Mouse (Mus musculus) large intestine, adult 2 months (tissue): Measurements from ENCODE around the gene Olfr448. TPM values are rescaled to one million over a fixed set of nuclear protein-coding genes. Genes with fewer than 3 reads are reported as not detected.
A peak's percentile ranks its signal among the peaks of the same experiment; 100 is the strongest.

Experiments used
- DNase-seq: peaks from one replicate; pipeline ENCODE4 v3.0.0-alpha.2; 2012; ENCODE audit warnings: low read depth, low spot score
- WGBS: fragments of 180-500 bp; shearing (Covaris S2); methylation state at CpG from one replicate; pipeline ENCODE4 v1.1.7; 2018; 5-methylcytosine and 5-hydroxymethylcytosine counted together
- polyA plus RNA-seq: library from polyadenylated mRNA; depleted of rRNA; stranded (reverse); fragments of >200 nt; gene quantifications from 2 replicates; pipeline ENCODE4 v1.2.3, GENCODE M21; 2012; rRNA removed

The Olfr448 gene
- not detected in 2 replicates for polyA plus RNA-seq

- WGBS = 90% methylated on average over 1 of the region's 1 CpGs
- DNase-seq = no peak
These were observed at the start of gene Olfr448 for GRCm38 (mm10) chr6:42890141-42890540. Gene Olfr448 (plus strand): TSS chr6:42890441.

GRCm38 (mm10) chr6:42860222-42860819, 29.9 kb upstream of the Olfr448 start:
- DNase-seq = peak; percentile 21
- WGBS = 6% methylated on average over 4 of the region's 4 CpGs

- DNase-seq = no peak
- WGBS = 86% methylated on average over 3 of the region's 3 CpGs
These were observed 20.5 kb upstream of the Olfr448 start for GRCm38 (mm10) chr6:42869695-42870094.

- no peak for DNase-seq
These were observed 13.9 kb upstream of the Olfr448 start for GRCm38 (mm10) chr6:42876323-42876722.

DNA sequence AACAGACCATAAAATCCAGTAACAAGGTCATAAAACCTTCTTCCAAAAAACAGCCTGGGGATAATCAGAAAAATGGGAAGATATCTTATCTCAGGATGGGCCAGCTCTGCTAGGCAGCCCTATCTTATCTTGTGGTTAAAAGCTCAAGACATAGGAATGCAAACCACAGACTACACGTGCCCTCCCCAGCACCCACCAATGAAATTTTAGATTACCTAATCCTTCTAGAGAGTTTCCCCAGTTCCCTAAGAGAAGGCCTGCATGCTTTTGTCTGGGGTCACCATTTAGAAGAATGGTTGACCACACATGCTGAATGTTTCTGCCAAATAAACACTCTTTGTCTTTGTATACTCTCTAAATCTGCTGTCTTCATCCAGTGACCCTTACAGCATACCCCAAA, 10.1 kb downstream of the Olfr448 start:
- no peak for DNase-seq
- WGBS = 14% methylated on average over 1 of the region's 1 CpGs

DNA sequence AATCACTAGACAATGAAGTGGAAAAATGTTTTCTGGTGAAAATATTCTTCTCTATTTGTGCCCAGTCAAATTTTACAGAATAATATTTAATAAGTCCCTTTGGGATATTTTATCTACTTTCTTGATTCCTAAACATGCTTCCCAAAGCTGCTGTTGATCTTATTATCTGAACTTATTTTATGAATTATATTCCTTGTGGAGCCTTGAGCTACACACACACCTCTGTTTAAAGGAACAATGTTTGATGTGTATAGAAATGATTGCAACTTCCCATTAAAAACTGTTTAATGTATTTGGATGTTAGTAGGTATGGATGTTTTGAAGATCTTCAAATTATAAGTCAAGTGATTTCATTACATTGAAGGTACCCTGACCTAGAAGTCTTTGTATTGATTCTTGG, 18.3 kb downstream of the Olfr448 start, which contains the start of gene Olfr447:
Gene Olfr447, plus strand, starts transcription at position 301 of the 400 bp plus-strand sequence.
- DNase-seq = no peak

- 54% methylated on average over 2 of the region's 2 CpGs for WGBS
These were observed 30.8 kb downstream of the Olfr448 start, which contains the start of gene Olfr446 for GRCm38 (mm10) chr6:42921077-42921476. Gene Olfr446 (plus strand): TSS chr6:42921377.

More at GRCm38 (mm10) chr6:42921077-42921476, 30.8 kb downstream of the Olfr448 start, which contains the start of gene Olfr446:
- DNase-seq = no peak

Other genes starting within 250 kb of the Olfr448 start
- gene Tcaf2, start 245.2 kb upstream of the Olfr448 start, polyA plus RNA-seq = 1.2 and 2.8 TPM in 2 replicates
- gene Tcaf1, start 180.4 kb upstream of the Olfr448 start, polyA plus RNA-seq = 5.1 and 7.0 TPM in 2 replicates
- not detected in 2 replicates for gene Olfr453, start 151.1 kb upstream of the Olfr448 start, polyA plus RNA-seq
- gene Olfr38, start 134.0 kb upstream of the Olfr448 start, polyA plus RNA-seq = not detected in 2 replicates
- not detected in 2 replicates for gene Olfr452, start 105.3 kb upstream of the Olfr448 start, polyA plus RNA-seq
- not detected in 2 replicates for gene Olfr450, start 78.5 kb upstream of the Olfr448 start, polyA plus RNA-seq
- gene Olfr449, start 56.1 kb upstream of the Olfr448 start, polyA plus RNA-seq = not detected in 2 replicates
- not detected in 2 replicates for gene Olfr447, start 18.4 kb downstream of the Olfr448 start, polyA plus RNA-seq
- gene Olfr446, start 30.9 kb downstream of the Olfr448 start, polyA plus RNA-seq = not detected in 2 replicates
- not detected in 2 replicates for gene Olfr444, start 58.6 kb downstream of the Olfr448 start, polyA plus RNA-seq
- not detected in 2 replicates for gene Olfr441, start 215.9 kb downstream of the Olfr448 start, polyA plus RNA-seq